Mouse (Mus musculus) embryonic fibroblast, embryonic 13.5 days (primary cell): Measurements from ENCODE around the gene Fam107b. TPM values are rescaled to one million over a fixed set of nuclear protein-coding genes. Genes with fewer than 3 reads are reported as not detected.

Source experiments
- H3K27ac ChIP-seq: 2 replicates; pipeline ENCODE4 v1.5.1; 2012; ENCODE audit warnings: low read length, control low read depth, inconsistent platforms; ENCODE audit not compliant: insufficient read depth
- H3K4me1 ChIP-seq: 2 replicates; pipeline ENCODE4 v1.6.1; 2011; ENCODE audit warnings: low read length; ENCODE audit not compliant: control insufficient read depth, insufficient read depth
- H3K4me3 ChIP-seq: 2 replicates; pipeline ENCODE4 v1.5.1; 2011; ENCODE audit warnings: mild to moderate bottlenecking, control low read depth, low read length; ENCODE audit not compliant: insufficient read depth
- CTCF ChIP-seq: IDR thresholded peaks from 2 replicates; pipeline ENCODE4 v1.5.1; 2011; ENCODE audit warnings: mild to moderate bottlenecking, control low read depth, low read length, moderate library complexity, borderline replicate concordance; ENCODE audit not compliant: insufficient read depth
- POLR2A ChIP-seq: IDR thresholded peaks from 2 replicates; pipeline ENCODE4 v1.6.1; 2011; ENCODE audit warnings: low read depth, mild to moderate bottlenecking, control low read depth, low read length, moderate library complexity
- polyA plus RNA-seq: library from polyadenylated mRNA; stranded (reverse); fragments of >200 nt; gene quantifications from 2 replicates; pipeline ENCODE4 v1.2.4, GENCODE M21; 2011; ENCODE audit warnings: low read depth; ENCODE audit not compliant: missing spikeins, insufficient read length

Fam107b gene
- polyA plus RNA-seq, 1 experiment = 34.4 TPM

DNA sequence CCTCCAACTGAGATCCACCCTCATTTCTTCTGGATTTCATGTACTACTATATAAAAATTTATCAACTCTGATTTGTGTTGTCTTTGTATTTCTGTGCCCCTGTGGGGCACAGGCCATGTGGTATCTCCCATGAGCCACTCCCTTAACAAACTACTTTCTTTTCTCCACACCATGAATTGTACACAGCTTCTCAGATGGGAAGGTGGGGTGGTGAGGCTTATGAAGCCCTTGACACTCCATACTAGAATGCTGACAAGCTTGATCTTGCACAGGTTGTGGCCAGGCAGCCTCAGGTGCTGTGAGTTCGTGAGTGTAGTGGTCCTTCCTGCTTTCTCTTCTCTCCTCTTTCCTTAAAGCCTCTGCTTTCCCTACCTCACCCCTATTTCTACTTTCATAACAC, 6.9 kb downstream of the Fam107b start:
- Histone ChIP-seq H3K4me3 (no peak overlapping the region), H3K27ac (no peak overlapping the region), H3K4me1 (no peaks in the 10 kb centered on the region)
- TF ChIP-seq POLR2A (no peak), CTCF (no peak)

DNA sequence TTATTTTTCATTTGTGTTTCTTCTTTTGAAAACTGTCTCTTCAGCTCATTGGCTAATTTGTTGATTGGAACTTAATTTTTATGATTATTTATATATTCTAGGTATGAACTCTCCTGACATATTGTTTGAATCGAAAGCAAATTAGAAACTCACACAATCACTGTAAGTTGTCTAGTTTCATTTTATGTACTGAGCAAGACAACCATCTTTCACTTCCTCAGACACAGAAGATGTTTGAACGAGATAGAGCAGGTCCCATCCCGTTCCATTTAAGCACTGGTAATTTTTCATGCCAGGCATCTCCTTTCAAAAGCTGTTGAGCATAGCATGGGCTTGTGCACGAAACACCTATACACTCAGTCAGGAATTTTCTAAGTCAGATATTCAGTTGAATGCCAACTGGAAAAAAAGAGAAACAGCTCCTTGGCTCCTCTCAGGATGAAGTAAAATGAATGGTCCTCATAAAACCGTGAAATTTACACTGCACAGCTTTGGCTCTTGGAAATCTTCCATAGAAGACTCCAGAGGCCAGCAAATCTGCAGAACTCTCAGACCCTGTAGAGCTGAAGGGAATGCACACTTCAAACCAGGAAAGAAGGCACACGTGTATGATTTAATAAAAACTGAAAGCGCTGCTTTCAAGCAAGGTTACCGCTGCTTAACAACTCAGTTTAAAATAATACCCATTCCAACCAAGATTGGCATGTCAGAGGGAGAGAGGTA, 8.1 kb downstream of the Fam107b start:
- no peak overlapping the region for H3K4me3 ChIP-seq
- H3K4me1 ChIP-seq = no peaks in the 10 kb centered on the region
- TF ChIP-seq CTCF = no peak
- TF ChIP-seq POLR2A = no peak
- no peak overlapping the region for H3K27ac ChIP-seq

DNA sequence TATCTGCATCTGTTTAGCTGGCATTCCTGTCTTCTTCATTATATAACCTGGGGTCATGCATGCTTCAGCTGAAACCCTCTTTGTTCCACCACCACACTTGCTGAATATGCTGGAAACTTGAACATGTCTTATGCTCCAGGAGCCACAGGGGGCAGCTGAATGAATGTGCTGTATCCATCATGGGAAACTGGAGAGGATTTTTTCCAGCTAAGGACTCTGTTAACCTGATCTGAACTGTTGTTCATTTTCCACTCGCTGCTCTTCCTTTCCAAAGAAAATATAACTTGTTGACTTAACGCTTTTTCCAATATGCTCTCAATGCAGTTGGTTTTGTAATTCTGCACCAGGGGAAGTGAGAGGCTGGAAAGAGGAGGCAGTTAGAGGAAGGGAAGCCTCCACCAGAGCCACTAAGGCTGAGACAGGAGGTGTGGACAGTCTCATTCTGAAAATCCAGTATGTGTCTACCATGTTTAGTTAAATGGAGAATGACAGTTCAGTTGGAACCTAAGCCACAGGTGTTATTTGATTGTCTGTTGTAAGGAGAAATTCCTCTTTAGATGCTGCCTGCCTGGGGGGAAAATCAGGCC, 9.1 kb downstream of the Fam107b start:
- Histone ChIP-seq H3K4me1 (no peaks in the 10 kb centered on the region), H3K4me3 (no peak overlapping the region), H3K27ac (no peak overlapping the region)
- TF ChIP-seq POLR2A (no peak), CTCF (no peak)

DNA sequence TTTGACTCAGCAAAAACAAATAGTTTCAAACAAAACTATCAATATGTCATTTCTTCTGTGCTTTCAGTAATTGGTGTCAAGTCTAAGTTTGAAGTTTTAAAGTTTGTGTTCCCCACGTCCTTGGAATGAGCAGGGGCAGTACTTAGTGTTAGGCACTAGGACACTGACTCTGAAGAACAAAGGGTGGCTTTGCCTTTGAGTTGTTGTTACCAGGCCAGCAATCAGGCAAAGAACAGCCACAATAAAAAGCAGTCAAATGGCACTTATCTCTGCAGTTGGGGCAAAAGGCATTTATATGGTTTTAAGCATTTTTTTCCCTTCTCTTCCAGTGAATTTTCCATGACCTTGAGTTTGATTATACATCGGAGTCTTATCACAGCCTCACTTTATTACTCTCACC, 12.5 kb downstream of the Fam107b start:
- H3K4me1 ChIP-seq = no peaks in the 10 kb centered on the region
- H3K27ac ChIP-seq = no peak overlapping the region
- no peak overlapping the region for H3K4me3 ChIP-seq
- TF ChIP-seq POLR2A = no peak
- TF ChIP-seq CTCF = no peak

DNA sequence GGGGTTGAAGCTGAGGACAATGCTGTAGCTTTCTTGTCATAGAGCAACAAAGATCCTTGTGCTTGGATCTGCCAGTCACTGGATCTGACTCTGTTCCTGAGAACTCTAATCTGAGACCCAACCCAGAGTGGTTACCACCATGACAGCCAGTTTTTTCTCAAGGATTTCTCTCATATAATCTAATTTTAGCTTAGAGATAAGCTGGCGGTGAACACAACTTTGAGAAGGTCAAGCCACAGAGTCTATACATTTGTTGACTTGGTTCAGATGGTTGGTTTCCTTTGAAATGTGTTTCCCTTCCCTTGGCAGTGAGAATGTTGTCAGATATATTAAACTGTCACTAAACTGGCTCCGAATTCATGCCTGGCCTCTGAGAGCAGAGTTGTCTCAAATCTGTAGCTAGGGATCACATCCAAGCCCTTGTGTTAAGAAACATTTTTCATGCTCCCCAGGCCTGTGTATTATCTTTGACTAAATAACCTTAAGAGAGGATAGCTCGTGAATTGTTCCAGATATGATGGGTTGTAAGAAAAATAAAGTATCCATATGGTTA, 15.0 kb downstream of the Fam107b start:
- no peak for TF ChIP-seq POLR2A
- no peak for TF ChIP-seq CTCF
- Histone ChIP-seq H3K4me1 (no peaks in the 10 kb centered on the region), H3K27ac (no peak overlapping the region), H3K4me3 (no peak overlapping the region)

DNA sequence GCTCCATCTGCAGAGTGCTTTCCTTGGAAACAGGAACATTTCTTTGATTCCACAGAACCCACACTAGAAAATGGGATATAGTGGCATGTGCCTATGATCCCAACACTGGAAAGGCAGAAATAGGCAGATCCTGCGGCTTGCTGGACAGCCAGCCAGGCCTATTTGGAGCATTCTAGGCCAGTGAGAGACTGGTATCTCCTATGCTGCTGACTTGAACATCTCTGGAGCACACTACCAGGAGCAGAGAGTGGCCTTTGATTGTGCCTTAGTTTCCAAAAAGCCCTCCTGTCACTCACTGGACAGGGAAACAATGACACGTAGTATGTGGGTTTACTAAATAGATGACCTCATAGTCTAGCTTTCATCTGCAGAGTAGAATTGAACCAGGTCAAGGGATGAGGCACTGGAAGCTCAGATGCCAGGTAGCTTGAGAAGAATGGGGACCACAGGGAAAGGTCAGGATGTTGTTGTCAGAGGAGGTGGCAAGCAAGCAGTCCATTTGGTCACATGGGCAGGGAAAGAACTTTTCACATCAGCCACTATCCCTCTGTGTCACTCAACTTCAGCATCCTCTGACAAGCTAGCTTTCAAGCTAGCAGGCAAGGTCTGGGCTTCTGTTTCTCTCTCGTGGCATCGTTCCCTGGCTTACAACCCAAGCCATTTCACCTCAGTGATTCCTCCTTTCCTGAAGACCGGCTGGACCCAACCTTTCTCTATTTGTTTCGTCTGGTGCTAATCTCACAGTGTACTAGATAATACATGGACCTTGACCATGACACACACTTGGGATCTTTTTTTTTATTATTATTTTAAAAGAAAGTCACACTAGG, 20.0 kb downstream of the Fam107b start:
- no peak for TF ChIP-seq POLR2A
- no peak for TF ChIP-seq CTCF
- H3K27ac ChIP-seq = no peak overlapping the region
- no peak overlapping the region for H3K4me3 ChIP-seq
- no peaks in the 10 kb centered on the region for H3K4me1 ChIP-seq

DNA sequence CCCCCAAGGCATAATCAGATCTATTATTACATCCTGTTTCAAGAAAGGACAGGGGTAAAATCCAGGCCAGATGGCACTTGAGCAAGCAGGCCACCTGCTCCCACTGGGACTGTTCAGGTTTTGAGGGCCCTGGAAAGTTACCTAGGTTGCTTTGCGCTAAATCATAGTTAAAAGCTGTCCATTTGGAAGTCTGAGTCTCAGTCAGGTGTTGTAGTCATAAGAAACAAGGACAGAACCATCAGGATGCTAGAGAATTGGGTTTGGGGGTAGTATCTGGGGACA, 20.6 kb downstream of the Fam107b start:
- TF ChIP-seq CTCF (no peak), POLR2A (no peak)
- Histone ChIP-seq H3K4me3 (no peak overlapping the region), H3K27ac (no peak overlapping the region), H3K4me1 (no peaks in the 10 kb centered on the region)

DNA sequence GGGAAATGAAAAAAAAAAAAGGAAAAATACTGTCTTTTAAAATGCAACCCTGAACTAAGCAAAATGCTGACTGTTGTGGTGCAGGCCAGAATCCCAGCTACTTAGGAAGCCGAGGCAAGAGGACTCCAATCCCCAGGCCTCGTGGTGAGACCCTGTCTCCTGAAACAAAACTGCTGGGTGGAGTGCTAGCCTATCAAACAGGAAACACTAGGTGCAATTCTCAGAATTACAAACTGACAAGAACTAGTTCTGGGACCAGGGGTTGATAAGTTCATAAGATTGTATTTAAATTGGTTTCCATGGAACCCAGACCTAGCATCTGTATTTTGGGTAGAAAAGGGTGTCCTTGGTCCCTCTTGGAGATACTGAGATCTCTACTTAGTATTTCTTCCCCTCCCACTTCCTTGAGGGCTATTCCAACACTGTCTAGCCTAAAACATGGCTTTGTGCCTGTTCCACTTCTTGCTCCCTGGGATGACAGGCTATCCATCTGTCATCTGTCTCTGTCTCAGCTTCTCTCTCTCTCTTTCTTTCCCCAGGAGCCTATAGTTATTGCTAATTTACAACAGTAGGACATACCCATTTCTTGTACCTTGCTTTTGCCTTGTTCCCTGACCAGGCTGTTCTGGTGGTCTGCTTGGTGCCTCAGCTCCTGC, 24.5 kb downstream of the Fam107b start:
- Histone ChIP-seq H3K4me3 (no peak overlapping the region), H3K27ac (no peak overlapping the region)
- no peak for TF ChIP-seq CTCF
- TF ChIP-seq POLR2A = no peak

DNA sequence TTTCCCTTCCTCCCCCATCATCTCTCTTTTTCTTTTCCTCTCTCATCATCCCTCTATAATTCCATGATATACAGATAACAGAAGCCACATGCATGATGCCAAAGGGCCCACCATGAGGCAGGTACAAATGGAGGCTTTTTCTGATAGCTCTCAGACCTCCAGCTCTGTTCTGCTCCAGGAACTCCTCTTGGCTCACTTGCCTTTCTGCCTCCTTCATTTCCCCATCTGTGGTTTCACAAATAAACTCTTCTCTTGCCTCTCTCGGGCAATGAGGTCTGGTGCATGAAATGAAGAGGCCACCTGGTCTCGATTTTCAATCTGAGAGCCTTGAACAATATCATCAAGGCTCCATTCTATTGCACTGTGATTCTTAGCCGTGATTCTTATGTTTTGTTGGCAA, 30.1 kb downstream of the Fam107b start:
- no peak overlapping the region for H3K4me3 ChIP-seq
- TF ChIP-seq CTCF (no peak), POLR2A (no peak)
- H3K4me1 ChIP-seq = no peaks in the 10 kb centered on the region
- no peak overlapping the region for H3K27ac ChIP-seq

More for the DNA sequence above, 24.5 kb downstream of the Fam107b start:
- no peaks in the 10 kb centered on the region for H3K4me1 ChIP-seq
